Mouse (Mus musculus) kidney, embryonic 15.5 days (tissue): ENCODE results near the gene Hist1h2ae. TPM values are rescaled to one million over a fixed set of nuclear protein-coding genes. Genes with fewer than 3 reads are reported as not detected.
A peak's percentile ranks its signal among the peaks of the same experiment; 100 is the strongest.
"Not testable (repeated sequence)": the region's sequence is repeated elsewhere in the genome, so short reads cannot be mapped to it uniquely, and the experiment has no call there.

ENCODE experiments used
- ATAC-seq: fragments of 200-750 bp; cut with Nextera tagmentation; replicated peaks from 2 replicates; pipeline ENCODE4 v1.8.0; 2017; ENCODE audit warnings: moderate TSS enrichment; ENCODE audit not compliant: low FRiP score
- H3K27ac ChIP-seq: fragments of 300-500 bp; sonication (generic); 2 replicates; pipeline ENCODE4 v1.5.1; 2015; ENCODE audit warnings: mild to moderate bottlenecking, inconsistent platforms
- H3K27me3 ChIP-seq: fragments of 300-500 bp; sonication (generic); 2 replicates; pipeline ENCODE4 v1.6.1; 2015; ENCODE audit warnings: inconsistent platforms
- H3K36me3 ChIP-seq: fragments of 300-500 bp; sonication (generic); 2 replicates; pipeline ENCODE4 v1.6.1; 2015; ENCODE audit warnings: inconsistent platforms
- H3K4me1 ChIP-seq: fragments of 300-500 bp; sonication (generic); 2 replicates; pipeline ENCODE4 v1.6.1; 2015; ENCODE audit warnings: inconsistent platforms
- H3K4me2 ChIP-seq: fragments of 300-500 bp; sonication (generic); 2 replicates; pipeline ENCODE4 v1.6.1; 2015; ENCODE audit warnings: moderate library complexity, mild to moderate bottlenecking, inconsistent platforms
- H3K4me3 ChIP-seq: fragments of 300-500 bp; sonication (generic); replicated peaks from 2 replicates; pipeline ENCODE4 v1.5.1; 2015; ENCODE audit warnings: mild to moderate bottlenecking, inconsistent platforms
- H3K9ac ChIP-seq: fragments of 300-500 bp; sonication (generic); 2 replicates; pipeline ENCODE4 v1.6.1; 2015; ENCODE audit warnings: mild to moderate bottlenecking, inconsistent platforms
- H3K9me3 ChIP-seq: fragments of 300-500 bp; sonication (generic); replicated peaks from 2 replicates; pipeline ENCODE4 v1.6.1; 2016; ENCODE audit warnings: inconsistent platforms
- WGBS: fragments of 180-500 bp; shearing (Covaris S2); methylation state at CpG from one replicate; pipeline ENCODE4 v1.1.7; 2015; ENCODE audit warnings: mixed read lengths; 5-methylcytosine and 5-hydroxymethylcytosine counted together
- polyA plus RNA-seq: library from polyadenylated mRNA; unstranded; fragments of >200 nt; fragmentation: Nextera tagmentation; extraction: Ambion mirVana; gene quantifications from 2 replicates; pipeline ENCODE4 v1.2.1, GENCODE M21; 2015

Gene Hist1h2ae
- polyA plus RNA-seq, 1 experiment from 2014 or later: 84.7 TPM

DNA sequence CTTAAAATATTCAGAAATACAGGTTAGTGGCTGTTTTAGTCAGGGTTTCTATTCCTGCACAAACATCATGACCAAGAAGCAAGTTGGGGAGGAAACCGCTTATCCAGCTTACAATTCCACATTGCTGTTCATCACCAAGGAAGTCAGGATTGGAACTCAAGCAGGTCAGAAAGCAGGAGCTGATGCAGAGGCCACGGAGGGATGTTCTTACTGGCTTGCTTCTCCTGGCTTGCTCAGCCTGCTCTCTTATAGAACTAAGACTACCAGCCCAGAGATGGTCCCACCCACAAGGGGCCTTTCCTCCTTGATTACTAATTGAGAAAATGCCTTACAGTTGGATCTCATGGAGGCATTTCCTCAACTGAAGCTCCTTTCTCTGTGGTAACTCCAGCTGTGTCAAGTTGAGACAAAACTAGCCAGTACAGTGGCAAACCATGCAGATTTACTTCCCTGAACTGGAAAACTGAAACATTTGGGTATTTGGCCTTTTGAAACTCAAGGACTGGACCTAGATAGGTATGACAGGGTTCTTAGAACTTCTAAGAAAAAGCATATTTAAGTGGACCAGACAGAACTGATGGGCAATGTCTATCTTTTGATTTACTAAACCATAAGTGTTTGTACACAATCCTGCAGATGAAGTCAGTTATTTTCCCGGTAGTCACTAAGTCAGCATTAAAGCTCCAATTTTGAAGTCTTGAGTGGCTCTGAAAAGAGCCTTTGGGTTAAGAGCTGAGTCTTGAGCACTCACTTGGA, 28.6 kb downstream of the Hist1h2ae start:
- not testable (repeated sequence) for ATAC-seq, H3K27me3 ChIP-seq, H3K36me3 ChIP-seq, H3K9me3 ChIP-seq
- Histone ChIP-seq H3K4me2 (peak overlapping the region; percentile 74), H3K4me3 (peak overlapping the region; percentile 52), H3K27ac (peak overlapping the region; percentile 96), H3K4me1 (peaks cover 20% of the 10 kb centered on the region; the same call in 1 of the 2 replicates), H3K9ac (peak overlapping the region; percentile 57)
- WGBS: 5% methylated on average over 3 of the region's 3 CpGs

DNA sequence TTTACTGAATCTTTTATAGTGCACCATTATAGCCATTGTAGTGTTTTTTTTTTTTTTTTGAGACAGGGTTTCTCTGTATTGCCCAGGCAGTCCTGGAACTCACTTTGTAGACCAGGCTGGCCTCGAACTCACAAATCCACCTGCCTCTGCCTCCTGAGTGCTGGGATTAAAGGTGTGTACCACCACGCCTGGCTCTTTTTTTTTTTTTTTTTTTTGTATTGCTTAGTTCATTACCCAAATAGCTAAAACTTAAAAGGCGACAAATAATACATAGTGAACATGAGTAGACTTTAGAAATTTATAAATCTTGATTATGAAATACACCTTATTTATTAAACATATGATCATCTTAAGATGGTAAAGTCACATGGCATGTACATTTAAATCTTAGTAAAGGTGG, 29.5 kb downstream of the Hist1h2ae start:
- Histone ChIP-seq H3K4me1 (peaks cover 28% of the 10 kb centered on the region), H3K36me3 (no peaks in the 10 kb centered on the region), H3K4me2 (no peak overlapping the region), H3K4me3 (no peak overlapping the region), H3K9ac (no peak overlapping the region), H3K27me3 (no peaks in the 10 kb centered on the region), H3K9me3 (no peaks in the 10 kb centered on the region), H3K27ac (no peak overlapping the region)
- 87% methylated on average over 3 of the region's 3 CpGs for WGBS
- ATAC-seq: no peak

DNA sequence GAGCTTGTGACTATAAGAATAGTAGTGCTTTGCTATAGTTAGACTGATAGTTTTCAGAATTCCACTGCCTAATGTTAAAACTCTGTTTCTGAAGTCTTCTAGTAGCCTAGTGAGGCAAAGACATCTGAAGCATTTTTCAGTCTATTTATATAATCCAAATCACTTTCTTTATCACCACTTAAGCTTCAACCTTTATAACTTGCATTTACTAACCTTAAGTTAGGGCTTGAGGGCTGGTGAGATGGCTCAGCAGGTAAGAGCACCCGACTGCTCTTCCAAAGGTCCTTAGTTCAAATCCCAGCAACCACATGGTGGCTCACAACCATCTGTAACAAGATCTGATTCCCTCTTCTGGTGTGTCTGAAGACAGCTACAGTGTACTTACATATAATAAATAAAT, 31.2 kb downstream of the Hist1h2ae start:
- H3K27ac ChIP-seq, ATAC-seq, H3K9me3 ChIP-seq, H3K9ac ChIP-seq, H3K4me2 ChIP-seq, H3K36me3 ChIP-seq, H3K4me3 ChIP-seq, H3K27me3 ChIP-seq: not testable (repeated sequence)
- H3K4me1 ChIP-seq: peaks cover 35% of the 10 kb centered on the region
- WGBS: 85% methylated on average over 1 of the region's 1 CpGs

DNA sequence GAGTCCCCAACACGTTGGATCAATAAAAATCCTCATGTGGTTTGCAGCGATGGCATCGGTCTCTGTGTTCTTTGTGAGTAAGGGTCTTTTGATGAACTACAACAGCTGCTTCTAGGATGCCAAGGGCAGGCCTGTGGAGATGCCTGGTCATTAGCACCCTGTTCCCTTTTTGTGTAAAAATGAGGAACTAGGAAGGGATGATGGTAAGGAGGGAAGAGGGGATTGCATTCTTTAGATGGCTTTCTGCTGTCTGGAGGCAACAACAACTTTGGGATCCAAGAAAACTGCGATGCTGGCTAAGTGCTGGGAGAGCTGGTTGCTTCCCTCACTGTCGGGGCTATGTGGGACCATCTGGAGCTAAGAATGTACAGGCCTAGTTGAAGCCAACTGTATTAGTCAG, 32.8 kb downstream of the Hist1h2ae start:
- Histone ChIP-seq H3K27ac (0 out of 2 replicates have a peak overlapping the region, but pooled peaks have one; percentile 18), H3K4me3 (no peak overlapping the region), H3K4me1 (peaks cover 41% of the 10 kb centered on the region), H3K27me3 (no peaks in the 10 kb centered on the region), H3K9me3 (no peaks in the 10 kb centered on the region), H3K36me3 (no peaks in the 10 kb centered on the region), H3K4me2 (0 out of 2 replicates have a peak overlapping the region, but pooled peaks have one; percentile 2), H3K9ac (no peak overlapping the region)
- ATAC-seq: no peak
- 74% methylated on average over 5 of the region's 5 CpGs for WGBS

DNA sequence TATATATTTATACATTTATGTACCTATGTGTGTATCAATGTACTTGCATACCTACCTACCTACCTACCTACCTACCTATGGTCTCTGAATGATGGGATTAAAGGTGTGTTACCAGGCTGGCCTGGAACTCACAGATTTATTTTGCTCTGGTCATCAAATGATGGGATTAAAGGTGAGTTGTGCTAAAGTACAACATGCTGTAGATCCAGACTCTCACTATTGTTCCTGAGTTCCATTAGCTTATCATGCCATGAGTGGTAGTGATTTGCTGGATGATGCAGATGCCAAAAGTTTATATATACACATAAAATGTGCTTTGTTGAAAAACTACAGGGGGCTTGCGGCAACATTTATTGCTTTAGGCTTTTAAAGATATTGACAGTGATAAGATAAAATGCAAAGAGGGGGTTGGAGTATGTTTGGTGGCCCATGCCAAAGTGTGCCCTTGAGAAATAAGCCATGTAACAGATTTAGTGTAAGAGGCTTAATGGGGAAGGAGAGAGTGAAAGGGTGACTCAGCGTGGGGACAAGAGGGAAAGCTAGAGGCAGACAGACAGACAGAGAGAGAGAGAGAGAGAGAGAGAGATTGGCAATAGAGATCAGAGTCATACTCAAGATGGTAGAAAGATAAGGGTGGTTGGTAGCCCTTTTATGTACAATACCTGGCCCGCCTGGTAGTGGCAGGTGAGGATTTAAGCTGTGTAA, 33.9 kb downstream of the Hist1h2ae start:
- no peaks in the 10 kb centered on the region for H3K36me3 ChIP-seq
- H3K9ac ChIP-seq: no peak overlapping the region
- peak overlapping the region; percentile 56 for H3K4me3 ChIP-seq
- H3K4me2 ChIP-seq: peak overlapping the region; percentile 58
- 73% methylated on average over 3 of the region's 3 CpGs for WGBS
- H3K27me3 ChIP-seq: no peaks in the 10 kb centered on the region
- 0 out of 2 replicates have a peak overlapping the region, but pooled peaks have one; percentile 13 for H3K27ac ChIP-seq
- no peaks in the 10 kb centered on the region for H3K9me3 ChIP-seq
- no peak for ATAC-seq
- peaks cover 45% of the 10 kb centered on the region for H3K4me1 ChIP-seq

DNA sequence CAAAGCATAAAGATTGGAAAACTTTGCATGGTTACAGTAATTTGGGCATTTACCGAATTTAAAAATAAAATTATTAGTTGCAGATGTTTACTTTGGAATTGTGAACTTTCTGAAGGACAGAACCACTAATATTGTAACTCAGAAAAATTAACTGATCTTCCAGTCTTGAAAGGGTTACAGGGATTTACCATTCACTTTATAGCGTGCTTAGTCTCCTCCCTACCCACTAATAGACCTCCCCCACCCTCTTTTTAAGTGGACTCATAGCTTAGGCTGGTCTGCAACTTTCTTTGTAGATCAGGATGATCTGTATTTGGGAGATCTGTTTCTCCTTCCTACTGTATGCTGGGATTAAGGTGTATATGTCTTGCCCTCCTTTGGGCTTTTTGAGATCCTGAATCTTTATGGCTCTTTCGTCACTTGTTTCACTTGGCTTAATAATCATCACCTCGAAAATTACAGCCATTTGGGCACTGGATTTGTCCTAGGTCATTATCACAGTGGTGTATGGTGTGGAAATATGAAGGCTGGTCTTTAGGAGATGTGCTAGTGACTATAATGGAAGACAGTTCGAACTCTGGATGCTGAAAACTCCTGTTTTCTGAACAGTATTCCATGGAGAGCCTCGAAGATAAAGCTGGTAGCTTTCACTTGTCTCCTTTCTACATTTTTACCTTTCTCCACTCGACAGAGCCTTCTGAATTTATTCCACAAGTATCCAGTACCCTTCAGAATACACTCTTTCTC, 34.8 kb downstream of the Hist1h2ae start:
- Histone ChIP-seq H3K4me3 (peak overlapping the region; percentile 56), H3K27ac (peak overlapping the region; percentile 98), H3K4me1 (peaks cover 46% of the 10 kb centered on the region), H3K9me3 (no peaks in the 10 kb centered on the region), H3K9ac (peak overlapping the region; percentile 57), H3K27me3 (no peaks in the 10 kb centered on the region), H3K36me3 (no peaks in the 10 kb centered on the region), H3K4me2 (peak overlapping the region; percentile 58)
- ATAC-seq: no peak
- WGBS: 13% methylated on average over 7 of the region's 7 CpGs

DNA sequence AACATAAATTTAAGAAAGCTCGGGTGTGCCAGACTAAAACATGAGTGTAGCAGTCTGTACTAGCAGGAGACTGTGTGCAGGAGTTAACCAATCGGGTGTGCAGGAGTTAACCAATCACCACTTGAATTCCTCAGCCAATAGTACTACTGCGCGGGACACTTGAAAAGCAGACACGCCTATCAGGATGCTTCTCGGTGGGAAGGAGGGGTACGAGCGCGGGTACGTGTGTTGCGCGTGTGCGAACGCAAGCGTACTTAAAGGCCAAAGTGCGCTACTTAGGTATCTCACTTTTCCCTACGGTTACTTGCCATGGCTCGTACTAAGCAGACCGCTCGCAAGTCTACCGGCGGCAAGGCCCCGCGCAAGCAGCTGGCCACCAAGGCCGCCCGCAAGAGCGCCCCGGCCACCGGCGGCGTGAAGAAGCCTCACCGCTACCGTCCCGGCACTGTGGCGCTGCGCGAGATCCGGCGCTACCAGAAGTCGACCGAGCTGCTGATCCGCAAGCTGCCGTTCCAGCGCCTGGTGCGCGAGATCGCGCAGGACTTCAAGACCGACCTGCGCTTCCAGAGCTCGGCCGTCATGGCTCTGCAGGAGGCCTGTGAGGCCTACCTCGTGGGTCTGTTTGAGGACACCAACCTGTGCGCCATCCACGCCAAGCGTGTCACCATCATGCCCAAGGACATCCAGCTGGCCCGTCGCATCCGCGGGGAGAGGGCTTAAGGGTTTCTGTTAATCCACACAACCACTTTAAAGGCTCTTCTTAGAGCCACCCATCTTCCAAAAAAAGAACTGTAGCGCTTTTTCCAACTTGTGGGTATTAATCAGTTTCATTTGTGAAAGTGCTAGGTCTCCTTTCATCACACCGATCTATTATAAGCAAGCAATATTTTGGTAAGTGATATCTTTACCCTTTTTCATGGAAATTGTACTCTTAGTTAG, 35.6 kb downstream of the Hist1h2ae start, which contains the start of gene Hist1h3g:
Gene Hist1h3g (plus strand): TSS at position 286 of the 939 bp plus-strand sequence.
- H3K27ac ChIP-seq: peak within 1 kb of the TSS; percentile 98
- H3K27me3 ChIP-seq, H3K36me3 ChIP-seq, H3K9me3 ChIP-seq: not testable (repeated sequence)
- peak within 1 kb of the TSS; percentile 58 for H3K4me2 ChIP-seq
- H3K4me3 ChIP-seq: peak within 1 kb of the TSS; percentile 56
- ATAC-seq: peak; percentile 94
- WGBS: under 1% methylated on average over 50 of the region's 62 CpGs
- H3K4me1 ChIP-seq: peaks cover 42% of the 10 kb centered on the region
- H3K9ac ChIP-seq: peak within 1 kb of the TSS; percentile 57

DNA sequence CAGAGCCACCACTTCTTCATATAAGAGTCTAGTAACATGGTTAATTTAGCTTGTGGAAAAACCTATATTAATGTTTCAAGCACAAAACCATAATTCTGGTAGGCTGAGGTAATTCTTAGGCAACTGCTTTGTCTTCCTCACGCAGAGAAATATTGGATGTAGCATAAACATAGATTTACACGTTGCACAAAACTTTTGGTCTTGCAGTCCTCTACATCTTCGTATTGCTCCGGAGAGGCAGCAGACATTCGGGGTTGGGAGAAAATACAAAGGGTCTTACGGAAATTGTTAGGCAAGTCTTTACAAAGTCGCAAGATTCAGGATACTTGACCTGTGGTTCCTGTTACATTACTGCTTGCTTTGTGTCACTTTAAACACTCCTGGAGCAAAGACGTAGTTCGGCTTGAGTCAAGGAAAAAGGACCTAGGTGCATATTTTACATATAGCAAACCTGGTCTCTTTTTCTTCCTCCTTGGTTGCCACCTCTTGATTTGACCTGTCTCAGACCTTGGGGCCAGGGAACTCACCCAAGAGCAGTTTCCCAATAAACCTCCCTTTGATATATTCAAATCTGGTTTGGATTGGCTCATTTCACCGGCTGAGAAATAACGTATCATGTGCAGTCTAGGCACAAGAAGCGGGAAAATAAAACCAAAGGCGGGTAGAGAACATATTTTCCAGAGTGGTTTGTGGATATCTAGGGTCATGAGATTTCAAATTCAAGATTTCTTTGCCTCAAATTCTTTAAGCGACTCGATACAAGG, 36.5 kb downstream of the Hist1h2ae start:
- Histone ChIP-seq H3K4me3 (peak overlapping the region; percentile 56), H3K27me3 (no peaks in the 10 kb centered on the region), H3K9me3 (no peaks in the 10 kb centered on the region), H3K4me2 (peak overlapping the region; percentile 58), H3K36me3 (no peaks in the 10 kb centered on the region), H3K4me1 (peaks cover 40% of the 10 kb centered on the region), H3K9ac (peak overlapping the region; percentile 40), H3K27ac (peak overlapping the region; percentile 98)
- ATAC-seq: 0 out of 2 replicates have a peak, but pooled peaks have one; percentile 13
- under 1% methylated on average over 15 of the region's 15 CpGs for WGBS

DNA sequence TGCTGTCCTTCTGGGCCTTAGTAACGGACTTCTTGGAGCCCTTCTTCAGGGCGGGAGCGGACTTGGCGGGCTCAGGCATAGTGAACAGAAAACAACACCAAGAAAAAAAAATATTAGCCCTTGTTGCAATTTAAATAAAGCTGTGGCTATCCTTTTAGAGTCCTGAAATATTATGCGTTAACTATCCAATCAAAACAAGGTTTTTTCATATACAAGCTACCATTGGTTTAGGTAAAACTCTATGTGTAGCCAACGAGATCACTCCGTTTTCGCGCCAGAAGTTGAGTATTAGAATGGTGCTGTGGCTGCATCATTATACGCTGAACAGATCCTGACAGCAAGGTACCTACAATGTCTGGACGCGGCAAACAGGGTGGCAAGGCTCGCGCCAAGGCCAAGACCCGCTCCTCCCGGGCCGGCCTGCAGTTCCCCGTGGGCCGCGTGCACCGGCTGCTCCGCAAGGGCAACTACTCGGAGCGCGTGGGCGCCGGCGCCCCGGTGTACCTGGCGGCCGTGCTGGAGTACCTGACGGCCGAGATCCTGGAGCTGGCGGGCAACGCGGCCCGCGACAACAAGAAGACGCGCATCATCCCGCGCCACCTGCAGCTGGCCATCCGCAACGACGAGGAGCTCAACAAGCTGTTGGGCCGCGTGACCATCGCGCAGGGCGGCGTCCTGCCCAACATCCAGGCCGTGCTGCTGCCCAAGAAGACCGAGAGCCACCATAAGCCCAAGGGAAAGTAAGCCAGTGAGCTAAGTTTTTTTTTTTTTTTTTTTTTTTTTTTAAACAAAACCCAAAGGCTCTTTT, 37.3 kb downstream of the Hist1h2ae start, which contains the start of gene Hist1h2af:
Gene Hist1h2af (plus strand): TSS at position 347 of the 808 bp plus-strand sequence.
- Histone ChIP-seq H3K27ac (peak within 1 kb of the TSS; percentile 98), H3K4me2 (peak within 1 kb of the TSS; percentile 58), H3K9ac (peak within 1 kb of the TSS; percentile 47), H3K4me3 (peak within 1 kb of the TSS; percentile 56), H3K4me1 (peaks cover 45% of the 10 kb centered on the region)
- under 1% methylated on average over 28 of the region's 53 CpGs for WGBS
- not testable (repeated sequence) for H3K27me3 ChIP-seq, H3K9me3 ChIP-seq, H3K36me3 ChIP-seq
- ATAC-seq: peak; percentile 63
